ENCODE assay signal across 22 mouse cellular contexts in genomic region chrX:109147108-109147507, GRCm38 (mm10). TPM values are rescaled to one million over a fixed set of nuclear protein-coding genes. Genes with fewer than 3 reads are reported as not detected.
DNase-seq lines count a peak whose midpoint lies in the region; ATAC-seq lines count a peak whose summit lies in the region.
"Had no signal": no experiment of that assay in that cellular context is flagged by ENCODE, and none has a peak within 500 bp of the region (broad histone marks: within the 10 kb centered on the region; RNA-seq: fewer than 3 reads in every experiment).

No protein-coding gene starts in this region.

- peak; percentile 8 for DNase-seq in splenic B cell, adult 2 months (ENCODE audit: low read depth, low spot score)
- DNase-seq in urinary bladder, postnatal 4 days (ENCODE audit: low spot score in 2 of 2): no peak
- DNase-seq in cerebellum, adult 8-10 months: no peak
- DNase-seq: adrenal gland, adult 2 months; adrenal gland, postnatal 10 days; adrenal gland, postnatal 25 days; B cell, adult 2 months; cerebellum, adult 11 months; cerebellum, adult 18-20 months; cerebellum, adult 9-10 months; cerebellum, postnatal 10 days; cerebellum, postnatal 25 days; forebrain, postnatal 0 days had no signal

- ATAC-seq in granulocyte monocyte progenitor cell, adult 5-6 weeks (replicated peaks; ENCODE audit: poor library complexity, severe bottlenecking): peak; percentile 64
- peak; percentile 75 for ATAC-seq in megakaryocyte, adult 5-6 weeks (ENCODE audit: poor library complexity, severe bottlenecking)
- ATAC-seq: forebrain, embryonic 13.5 days; forebrain, embryonic 15.5 days; forebrain, postnatal 0 days; Patski had no signal

- H3K27me3 ChIP-seq in splenic B cell, adult 2 months (ENCODE audit: control insufficient read depth, insufficient read depth, low read length, poor library complexity, severe bottlenecking): no peaks in the 10 kb centered on the region
- H3K27me3 ChIP-seq: CH12.LX; embryonic facial prominence, embryonic 12.5 days; forebrain, embryonic 13.5 days; forebrain, embryonic 15.5 days had no signal

- no peaks in the 10 kb centered on the region for H3K36me3 ChIP-seq in splenic B cell, adult 2 months (ENCODE audit: control insufficient read depth, insufficient read depth, low read length, poor library complexity, severe bottlenecking)
- H3K36me3 ChIP-seq: embryonic facial prominence, embryonic 10.5 days; embryonic facial prominence, embryonic 12.5 days; forebrain, embryonic 15.5 days; G1E had no signal

RNA-seq across cellular contexts. Expression of gene Gm6377, which starts 49.4 kb away (rescaled TPM):
- 0.28 TPM in 1 of 2 replicates, not detected in the other for total RNA-seq in granulocyte monocyte progenitor cell, adult 5-6 weeks (2014; fragmentation: Nextera tagmentation)
- total RNA-seq in granulocyte monocyte progenitor cell, adult 5-6 weeks (2017): 0.34 and 0.52 TPM in 2 replicates
- 7.1 and 10.7 TPM in 2 replicates for total RNA-seq in megakaryocyte, adult 5-6 weeks (2015)
- total RNA-seq in megakaryocyte, adult 5-6 weeks (2017): 9.1 and 14.9 TPM in 2 replicates
- total RNA-seq: forebrain, postnatal 0 days had no signal

RNA-seq across cellular contexts. Expression of gene Sh3bgrl, which starts 51.9 kb away (rescaled TPM):
- 127 and 132 TPM in 2 replicates for total RNA-seq in granulocyte monocyte progenitor cell, adult 5-6 weeks (2014; fragmentation: Nextera tagmentation)
- 122 and 142 TPM in 2 replicates for total RNA-seq in granulocyte monocyte progenitor cell, adult 5-6 weeks (2017)
- 235 and 283 TPM in 2 replicates for total RNA-seq in megakaryocyte, adult 5-6 weeks (2015)
- 177 and 189 TPM in 2 replicates for total RNA-seq in megakaryocyte, adult 5-6 weeks (2017)

Comparison
In these comparisons a context has a peak if more than half of its experiments do, and no peak if none do; other contexts are left out.
1. RNA of gene Gm6377, which starts 49.4 kb away (total RNA-seq): 7.1 to 14.9 TPM in megakaryocyte, adult 5-6 weeks; 0.28 to 0.52 TPM in granulocyte monocyte progenitor cell, adult 5-6 weeks; every median in the first group is over 4 times any median in the second.